Comparison of ENCODE assay signal across 28 mouse cellular contexts in genomic region chr14:14789840-14790470, GRCm38 (mm10). TPM values are rescaled to one million over a fixed set of nuclear protein-coding genes. Genes with fewer than 3 reads are reported as not detected.
"Had no signal": no experiment of that assay in that cellular context is flagged by ENCODE, and none has a peak within 500 bp of the region (broad histone marks: within the 10 kb centered on the region; RNA-seq: fewer than 3 reads in every experiment).

No protein-coding gene starts in this region.

- H3K9me3 ChIP-seq: heart, embryonic 10.5 days; hindbrain, embryonic 10.5 days; hindbrain, embryonic 12.5 days; kidney, embryonic 15.5 days; limb, embryonic 13.5 days; limb, embryonic 15.5 days; liver, embryonic 13.5 days; liver, embryonic 15.5 days had no signal

- ATAC-seq: forebrain, embryonic 16.5 days; hindbrain, embryonic 16.5 days; inflammation-experienced regulatory T-cells, adult 6 months had no signal

- H3K27me3 ChIP-seq: heart, embryonic 12.5 days; hindbrain, embryonic 12.5 days; kidney, embryonic 15.5 days; limb, embryonic 13.5 days; limb, embryonic 15.5 days; liver, embryonic 13.5 days; liver, embryonic 15.5 days had no signal

- H3K27ac ChIP-seq: gastrocnemius, adult 2 months; heart, embryonic 10.5 days; hindbrain, embryonic 10.5 days; hindbrain, embryonic 12.5 days; hindbrain, embryonic 14.5 days; kidney, embryonic 15.5 days; kidney, postnatal 0 days; limb, embryonic 13.5 days; limb, embryonic 15.5 days; liver, embryonic 13.5 days; liver, embryonic 15.5 days had no signal

- H3K4me1 ChIP-seq: heart, embryonic 10.5 days; heart, embryonic 12.5 days; hindbrain, embryonic 10.5 days; hindbrain, embryonic 12.5 days; kidney, embryonic 15.5 days; limb, embryonic 13.5 days; limb, embryonic 15.5 days; liver, embryonic 13.5 days; liver, embryonic 15.5 days had no signal

- H3K9ac ChIP-seq: heart, embryonic 12.5 days; hindbrain, embryonic 12.5 days; hindbrain, embryonic 14.5 days; kidney, embryonic 15.5 days; limb, embryonic 13.5 days; limb, embryonic 15.5 days; liver, embryonic 13.5 days; liver, embryonic 15.5 days had no signal

- H3K4me2 ChIP-seq: heart, embryonic 12.5 days; hindbrain, embryonic 12.5 days; hindbrain, embryonic 14.5 days; kidney, embryonic 15.5 days; limb, embryonic 13.5 days; limb, embryonic 15.5 days; liver, embryonic 13.5 days; liver, embryonic 15.5 days had no signal

- DNase-seq: gastrocnemius, adult 2 months; gastrocnemius, postnatal 10 days; gastrocnemius, postnatal 25 days; heart, adult 18-20 months; heart, postnatal 10 days; heart, postnatal 4 days; kidney, adult 11 months; kidney, adult 9 months; kidney, postnatal 14 days; kidney, postnatal 36 days; layer of hippocampus, adult 9-11 months; layer of hippocampus, postnatal 36 days; left cerebral cortex, postnatal 4 days; liver, embryonic 13.5 days had no signal

- H3K4me3 ChIP-seq: gastrocnemius, adult 2 months; heart, embryonic 10.5 days; heart, embryonic 12.5 days; hindbrain, embryonic 10.5 days; hindbrain, embryonic 12.5 days; kidney, embryonic 15.5 days; limb, embryonic 13.5 days; limb, embryonic 15.5 days; liver, embryonic 13.5 days; liver, embryonic 15.5 days had no signal

RNA-seq across cellular contexts. Expression of gene Nek10, which starts 13.3 kb away (rescaled TPM):
- total RNA-seq: granulocyte monocyte progenitor cell, adult 5-6 weeks had no signal
- polyA plus RNA-seq: heart, embryonic 10.5 days; heart, embryonic 12.5 days; inflammation-experienced regulatory T-cells, adult 6 months; liver, embryonic 13.5 days had no signal
